Mouse (Mus musculus) gastrocnemius, postnatal 36 days (tissue): ENCODE data around the gene Fbxl5. TPM values are rescaled to one million over a fixed set of nuclear protein-coding genes. Genes with fewer than 3 reads are reported as not detected.

ENCODE experiments used
- DNase-seq, 2 experiments: peaks; one replicate each; pipeline ENCODE4 v3.0.0; 2022
- intact Hi-C: fragments of 180-260 bp; cut with DNase I; formaldehyde crosslinking; loops from one replicate; pipeline ENCODE4 v1.15.1; 2025
- total RNA-seq, 2 experiments: library from RNA; stranded (reverse); gene quantifications; 2 replicates each; pipeline ENCODE4 v1.2.3; 2021

Gene Fbxl5
- total RNA-seq, 2 experiments from 2014 or later, result 30.0 to 30.2 TPM

DNA sequence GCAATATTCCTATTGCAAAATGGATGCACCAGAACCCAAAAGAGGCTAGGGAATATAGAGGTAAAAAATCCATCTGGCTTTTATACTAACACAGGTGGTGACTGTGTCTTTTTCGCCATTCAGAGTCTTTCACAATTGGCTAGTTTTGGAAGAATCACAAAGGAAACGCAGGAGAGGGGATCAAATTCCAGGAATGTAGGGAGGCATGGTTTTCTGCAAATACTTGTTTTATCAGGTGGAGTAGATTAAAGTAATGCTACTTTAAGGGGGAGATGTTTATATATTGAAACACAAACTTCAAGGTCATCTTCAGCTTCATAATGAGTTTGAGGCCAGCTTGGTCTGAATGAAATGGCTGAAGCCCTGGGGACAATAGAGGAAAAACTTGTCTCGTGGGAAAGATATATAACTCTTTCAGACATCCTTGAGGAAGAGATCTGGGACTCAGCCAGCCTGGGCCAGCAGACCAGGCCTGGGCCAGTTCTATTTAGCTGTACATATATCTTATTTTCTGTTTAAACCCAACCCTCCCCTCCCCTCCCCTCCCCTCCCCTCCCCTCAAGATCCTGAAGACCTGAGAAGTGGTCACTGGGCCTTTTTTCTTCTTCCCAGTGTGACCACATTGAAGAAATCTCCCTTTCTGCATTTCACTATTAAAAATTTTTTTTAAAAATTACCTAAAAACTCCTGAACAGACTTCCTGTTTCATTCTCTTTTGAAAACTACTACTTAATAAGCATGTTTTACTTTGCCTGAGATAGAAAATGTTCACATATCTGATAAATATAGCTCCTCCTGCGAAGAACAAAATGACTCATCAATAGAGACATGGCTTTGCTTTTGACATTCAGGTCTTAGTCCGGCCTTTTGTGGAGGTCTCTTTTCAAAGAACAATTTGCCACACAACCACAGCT, 99.6 kb downstream of the Fbxl5 start:
- intact Hi-C loops, result no loop called here
- no peak for DNase-seq

DNA sequence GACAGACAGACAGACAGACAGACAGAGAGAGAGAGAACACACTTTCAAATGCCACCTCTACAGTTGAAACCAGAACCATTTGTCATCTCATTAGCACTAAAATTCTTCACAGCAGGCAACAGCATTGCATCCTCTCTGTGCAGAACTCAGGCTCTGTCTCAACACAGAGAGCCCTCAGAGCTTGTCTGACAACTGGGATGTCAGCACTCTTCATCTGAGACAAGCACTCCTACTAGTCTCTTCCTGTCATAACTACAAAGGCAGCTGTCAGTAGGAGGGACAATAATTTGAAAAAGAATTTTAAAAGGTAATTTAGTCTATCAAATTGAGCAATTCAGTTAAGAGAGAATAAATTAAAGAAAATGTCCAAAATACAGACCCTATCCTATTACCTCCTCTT, 122.2 kb downstream of the Fbxl5 start:
- intact Hi-C loops, result no loop called here
- DNase-seq, result no peak

DNA sequence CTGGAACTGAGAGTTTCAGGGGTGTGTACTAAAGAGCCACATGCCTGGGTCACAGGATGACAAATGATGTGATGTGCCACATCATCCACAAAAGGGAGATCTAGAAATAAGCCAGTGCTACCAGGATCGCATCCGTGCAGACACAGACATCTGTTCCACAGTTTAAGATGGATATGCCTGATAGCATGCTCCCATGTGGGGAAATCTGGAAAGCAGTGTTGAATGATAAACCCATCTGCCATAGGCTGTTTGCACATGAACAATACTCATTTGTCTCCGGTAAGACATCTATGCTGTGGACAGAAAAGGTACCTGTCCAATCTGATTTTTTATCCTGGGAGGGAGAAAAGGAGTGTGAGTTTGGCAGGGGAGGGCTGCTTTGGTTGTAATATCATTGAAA, 124.3 kb downstream of the Fbxl5 start:
- intact Hi-C loops, result no loop called here
- no peak for DNase-seq

Other genes starting within 250 kb of the Fbxl5 start
- gene Cc2d2a, start 159.3 kb downstream of the Fbxl5 start, total RNA-seq, result 1 to 10 TPM; 5.0 to 5.9 TPM
- under 1 TPM in 1 of 2 experiments, not detected in 1; 0.30 TPM for gene Bst1, start 2.8 kb downstream of the Fbxl5 start, total RNA-seq
- 1 to 10 TPM; 2.8 to 3.1 TPM for gene Cd38, start 46.9 kb upstream of the Fbxl5 start, total RNA-seq
- 1 to 10 TPM; 3.5 TPM for gene Gm7879, start 91.5 kb upstream of the Fbxl5 start, total RNA-seq
- 1 to 10 TPM; 3.7 to 6.3 TPM for gene Fgfbp1, start 160.1 kb upstream of the Fbxl5 start, total RNA-seq